Mouse (Mus musculus) intestine, embryonic 15.5 days (tissue): Measurements from ENCODE around the gene Dock4. TPM values are rescaled to one million over a fixed set of nuclear protein-coding genes. Genes with fewer than 3 reads are reported as not detected.
A peak's percentile ranks its signal among the peaks of the same experiment; 100 is the strongest.

Experiments
- ATAC-seq: fragments of 200-750 bp; cut with Nextera tagmentation; 2 replicates; pipeline ENCODE4 v1.8.0; 2017; ENCODE audit warnings: moderate TSS enrichment, moderate library complexity
- H3K27ac ChIP-seq: fragments of 300-500 bp; sonication (generic); 2 replicates; pipeline ENCODE4 v1.5.1; 2015; ENCODE audit warnings: mild to moderate bottlenecking, inconsistent platforms
- H3K27me3 ChIP-seq: fragments of 300-500 bp; sonication (generic); replicated peaks from 2 replicates; pipeline ENCODE4 v1.6.1; 2015; ENCODE audit warnings: inconsistent platforms
- H3K36me3 ChIP-seq: fragments of 300-500 bp; sonication (generic); 2 replicates; pipeline ENCODE4 v1.6.1; 2015; ENCODE audit warnings: inconsistent platforms
- H3K4me1 ChIP-seq: fragments of 300-500 bp; sonication (generic); replicated peaks from 2 replicates; pipeline ENCODE4 v1.6.1; 2015; ENCODE audit warnings: inconsistent platforms
- H3K4me2 ChIP-seq: fragments of 300-500 bp; sonication (generic); replicated peaks from 2 replicates; pipeline ENCODE4 v1.6.1; 2015; ENCODE audit warnings: mild to moderate bottlenecking, inconsistent platforms
- H3K4me3 ChIP-seq: fragments of 300-500 bp; sonication (generic); replicated peaks from 2 replicates; pipeline ENCODE4 v1.5.1; 2015; ENCODE audit warnings: inconsistent platforms
- H3K9ac ChIP-seq: fragments of 300-500 bp; sonication (generic); 2 replicates; pipeline ENCODE4 v1.6.1; 2015; ENCODE audit warnings: inconsistent platforms
- H3K9me3 ChIP-seq: fragments of 300-500 bp; sonication (generic); 2 replicates; pipeline ENCODE4 v1.6.1; 2016; ENCODE audit warnings: inconsistent platforms
- WGBS: fragments of 180-500 bp; shearing (Covaris S2); methylation state at CpG from one replicate; pipeline ENCODE4 v1.1.7; 2015; 5-methylcytosine and 5-hydroxymethylcytosine counted together
- polyA plus RNA-seq: library from polyadenylated mRNA; unstranded; fragments of >200 nt; fragmentation: Nextera tagmentation; extraction: Ambion mirVana; gene quantifications from 2 replicates; pipeline ENCODE4 v1.2.1, GENCODE M21; 2015

Dock4 gene
- polyA plus RNA-seq, 1 experiment from 2014 or later: 5.7 TPM

- no peak overlapping the region for H3K27ac ChIP-seq
- H3K4me2 ChIP-seq: no peak overlapping the region
- H3K9me3 ChIP-seq: no peaks in the 10 kb centered on the region
- no peak overlapping the region for H3K4me3 ChIP-seq
- 0 out of 2 replicates have a peak, but pooled peaks cover 3% of the 10 kb centered on the region for H3K4me1 ChIP-seq
- no peaks in the 10 kb centered on the region for H3K36me3 ChIP-seq
- no peak for ATAC-seq
- 89% methylated on average over 4 of the region's 4 CpGs for WGBS
- no peaks in the 10 kb centered on the region for H3K27me3 ChIP-seq
- H3K9ac ChIP-seq: no peak overlapping the region
Observed at GRCm38 (mm10) chr12:40698330-40698729, 252.6 kb downstream of the Dock4 start.

DNA sequence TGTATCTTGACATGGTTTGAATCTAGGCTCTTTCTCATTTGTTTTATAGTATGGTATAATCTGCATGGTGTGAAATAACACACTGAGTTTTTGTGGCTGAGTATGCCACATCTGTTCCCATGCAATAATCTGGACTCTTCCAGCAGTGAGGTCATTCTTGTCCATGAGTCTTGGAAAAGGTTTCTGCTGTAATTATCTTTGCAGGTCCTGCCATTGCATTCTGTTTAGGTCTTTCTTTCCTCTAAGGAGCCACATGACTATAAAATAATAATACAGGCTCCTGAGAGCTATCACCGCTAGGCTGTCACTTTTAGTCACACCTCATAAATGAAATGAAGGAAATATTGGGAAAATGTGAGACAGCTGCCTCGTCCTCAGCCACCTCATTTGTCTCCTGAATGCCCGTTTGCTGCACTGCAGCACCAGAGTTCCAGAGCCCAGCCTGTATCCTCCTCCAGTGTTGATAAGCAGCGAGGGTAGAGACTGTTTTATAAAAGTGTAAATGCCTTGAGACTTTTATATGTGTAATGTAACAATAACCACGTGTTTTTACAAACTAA, 256.6 kb downstream of the Dock4 start:
- Histone ChIP-seq H3K4me2 (no peak overlapping the region), H3K4me3 (no peak overlapping the region), H3K9me3 (no peaks in the 10 kb centered on the region), H3K36me3 (no peaks in the 10 kb centered on the region), H3K4me1 (no peaks in the 10 kb centered on the region), H3K27me3 (no peaks in the 10 kb centered on the region), H3K9ac (no peak overlapping the region), H3K27ac (no peak overlapping the region)
- 81% methylated on average over 5 of the region's 5 CpGs for WGBS
- ATAC-seq: no peak

DNA sequence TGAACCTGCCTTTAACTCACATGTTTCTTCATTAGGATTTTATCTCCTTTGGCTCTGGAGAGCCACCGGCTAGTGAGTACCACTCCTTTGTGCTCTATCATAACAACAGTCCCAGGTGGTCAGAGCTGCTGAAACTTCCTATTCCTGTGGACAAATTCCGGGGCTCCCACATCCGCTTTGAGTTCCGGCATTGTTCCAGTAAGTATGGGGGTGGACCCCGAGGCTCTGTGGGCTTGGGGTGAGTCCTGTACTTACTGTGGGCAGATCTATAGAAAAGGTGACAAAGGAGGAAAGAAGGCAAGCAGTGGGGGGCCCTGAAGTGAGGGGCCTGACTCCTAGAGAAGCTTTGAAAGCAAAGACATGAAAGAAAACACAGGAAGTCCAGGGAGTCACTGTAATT, 258.5 kb downstream of the Dock4 start:
- 73% methylated on average over 5 of the region's 5 CpGs for WGBS
- Histone ChIP-seq H3K9ac (no peak overlapping the region), H3K27me3 (no peaks in the 10 kb centered on the region), H3K36me3 (no peaks in the 10 kb centered on the region), H3K9me3 (no peaks in the 10 kb centered on the region), H3K27ac (no peak overlapping the region), H3K4me2 (no peak overlapping the region), H3K4me1 (no peaks in the 10 kb centered on the region), H3K4me3 (no peak overlapping the region)
- ATAC-seq: no peak

DNA sequence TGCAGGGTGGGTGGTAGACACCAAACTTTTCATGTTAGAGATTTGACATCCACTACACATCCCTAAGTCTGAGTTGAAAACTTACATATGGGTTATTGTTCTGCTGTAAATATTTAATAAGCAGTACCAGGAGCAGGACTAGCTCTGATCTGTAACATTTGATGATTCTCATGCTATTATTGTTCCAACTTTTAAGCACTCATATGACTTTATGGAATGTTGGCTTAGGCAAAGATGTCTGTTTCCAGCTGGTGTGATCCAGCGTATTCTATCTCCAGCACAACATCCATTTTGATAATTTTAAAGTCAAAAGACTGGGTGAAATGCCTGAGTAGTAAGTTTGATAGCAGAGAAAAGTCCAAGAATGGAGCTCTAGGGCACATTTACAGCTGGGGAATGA, 261.4 kb downstream of the Dock4 start:
- Histone ChIP-seq H3K4me2 (no peak overlapping the region), H3K9me3 (no peaks in the 10 kb centered on the region), H3K36me3 (no peaks in the 10 kb centered on the region), H3K27me3 (no peaks in the 10 kb centered on the region), H3K4me1 (no peaks in the 10 kb centered on the region), H3K4me3 (no peak overlapping the region), H3K9ac (no peak overlapping the region), H3K27ac (no peak overlapping the region)
- ATAC-seq: 0 out of 2 replicates have a peak, but pooled peaks have one; percentile 49
- WGBS: 63% methylated on average over 1 of the region's 1 CpGs

- H3K4me2 ChIP-seq: no peak overlapping the region
- ATAC-seq: no peak
- 74% methylated on average over 2 of the region's 2 CpGs for WGBS
Observed at GRCm38 (mm10) chr12:40709094-40709493, 263.3 kb downstream of the Dock4 start.

DNA sequence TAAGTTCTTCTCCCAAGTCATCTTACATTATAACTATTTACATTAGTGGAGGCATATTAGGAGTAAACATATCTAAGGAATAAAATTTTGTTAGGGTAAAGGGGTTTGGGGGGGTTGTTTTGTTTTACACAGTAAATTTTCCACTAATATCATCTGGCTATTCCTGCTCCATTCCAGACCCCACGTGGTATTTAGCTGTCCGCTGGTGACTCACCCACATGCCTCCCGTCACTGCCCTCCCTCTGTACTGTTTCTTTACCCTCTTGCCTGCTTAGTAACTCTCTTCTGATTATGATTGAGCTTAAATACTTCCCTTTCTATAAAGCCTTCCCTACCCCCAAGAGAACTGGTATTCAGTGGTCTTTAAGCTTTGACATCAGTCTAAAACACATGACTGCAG, 266.5 kb downstream of the Dock4 start:
- H3K9me3 ChIP-seq: no peaks in the 10 kb centered on the region
- no peak overlapping the region for H3K4me3 ChIP-seq
- H3K4me2 ChIP-seq: no peak overlapping the region
- no peaks in the 10 kb centered on the region for H3K36me3 ChIP-seq
- no peak overlapping the region for H3K9ac ChIP-seq
- no peak for ATAC-seq
- H3K27ac ChIP-seq: no peak overlapping the region
- H3K4me1 ChIP-seq: no peaks in the 10 kb centered on the region
- no peaks in the 10 kb centered on the region for H3K27me3 ChIP-seq
- WGBS: 61% methylated on average over 3 of the region's 3 CpGs

More at GRCm38 (mm10) chr12:40709094-40709493, 263.3 kb downstream of the Dock4 start:
- H3K36me3 ChIP-seq: no peaks in the 10 kb centered on the region
- no peaks in the 10 kb centered on the region for H3K4me1 ChIP-seq
- no peak overlapping the region for H3K9ac ChIP-seq
- no peaks in the 10 kb centered on the region for H3K9me3 ChIP-seq
- no peak overlapping the region for H3K4me3 ChIP-seq
- no peak overlapping the region for H3K27ac ChIP-seq
- no peaks in the 10 kb centered on the region for H3K27me3 ChIP-seq

- whole genome bisulfite sequencing: 70% methylated on average over 5 of the region's 5 CpGs
- no peak overlapping the region for H3K4me2 ChIP-seq
- H3K4me1 ChIP-seq: no peaks in the 10 kb centered on the region
- H3K9me3 ChIP-seq: no peaks in the 10 kb centered on the region
- H3K27me3 ChIP-seq: no peaks in the 10 kb centered on the region
- no peak overlapping the region for H3K27ac ChIP-seq
- H3K9ac ChIP-seq: no peak overlapping the region
- no peak for ATAC-seq
- H3K4me3 ChIP-seq: no peak overlapping the region
- H3K36me3 ChIP-seq: no peaks in the 10 kb centered on the region
Observed at GRCm38 (mm10) chr12:40714288-40714687, 268.5 kb downstream of the Dock4 start.

DNA sequence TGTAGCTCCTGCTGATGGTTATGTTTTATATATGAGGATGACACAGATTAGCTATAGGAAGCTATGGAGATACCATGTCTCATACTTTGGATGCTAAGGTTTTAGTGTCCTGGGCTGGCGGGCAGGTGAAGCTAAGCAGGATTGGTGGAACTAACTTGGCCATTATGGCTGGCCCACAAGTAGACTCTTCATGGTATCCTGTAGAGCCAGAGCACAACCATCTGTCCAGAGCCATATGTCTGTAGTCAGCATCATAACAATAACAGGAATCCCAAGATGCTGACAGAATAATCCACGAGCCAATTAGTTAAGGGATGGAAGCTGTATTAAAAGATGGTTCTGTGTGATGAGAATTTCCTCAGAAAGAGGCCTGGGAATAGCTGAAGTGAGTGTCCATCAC, 269.4 kb downstream of the Dock4 start:
- no peak overlapping the region for H3K9ac ChIP-seq
- no peak overlapping the region for H3K27ac ChIP-seq
- no peaks in the 10 kb centered on the region for H3K27me3 ChIP-seq
- no peak overlapping the region for H3K4me2 ChIP-seq
- no peaks in the 10 kb centered on the region for H3K9me3 ChIP-seq
- no peak for ATAC-seq
- H3K36me3 ChIP-seq: no peaks in the 10 kb centered on the region
- no peaks in the 10 kb centered on the region for H3K4me1 ChIP-seq
- no peak overlapping the region for H3K4me3 ChIP-seq
- 83% methylated on average over 2 of the region's 2 CpGs for WGBS

GRCm38 (mm10) chr12:40728373-40728772, 282.6 kb downstream of the Dock4 start:
- ATAC-seq: no peak
- no peaks in the 10 kb centered on the region for H3K4me1 ChIP-seq
- H3K27me3 ChIP-seq: no peaks in the 10 kb centered on the region
- H3K4me2 ChIP-seq: no peak overlapping the region
- 72% methylated on average over 2 of the region's 2 CpGs for WGBS
- H3K9ac ChIP-seq: no peak overlapping the region
- H3K9me3 ChIP-seq: no peaks in the 10 kb centered on the region
- no peak overlapping the region for H3K4me3 ChIP-seq
- H3K27ac ChIP-seq: no peak overlapping the region
- H3K36me3 ChIP-seq: no peaks in the 10 kb centered on the region

- Histone ChIP-seq H3K9me3 (no peaks in the 10 kb centered on the region), H3K27ac (no peak overlapping the region), H3K4me1 (no peaks in the 10 kb centered on the region), H3K27me3 (no peaks in the 10 kb centered on the region), H3K36me3 (no peaks in the 10 kb centered on the region), H3K9ac (no peak overlapping the region), H3K4me3 (no peak overlapping the region), H3K4me2 (no peak overlapping the region)
- WGBS: 76% methylated on average over 3 of the region's 3 CpGs
- no peak for ATAC-seq
Observed at GRCm38 (mm10) chr12:40730756-40731155, 285.0 kb downstream of the Dock4 start.

GRCm38 (mm10) chr12:40745501-40745900, 299.7 kb downstream of the Dock4 start:
- Histone ChIP-seq H3K27ac (no peak overlapping the region), H3K4me1 (no peaks in the 10 kb centered on the region), H3K4me3 (no peak overlapping the region), H3K9ac (no peak overlapping the region), H3K27me3 (no peaks in the 10 kb centered on the region), H3K36me3 (no peaks in the 10 kb centered on the region), H3K9me3 (no peaks in the 10 kb centered on the region), H3K4me2 (no peak overlapping the region)
- WGBS: 88% methylated on average over 7 of the region's 7 CpGs
- ATAC-seq: no peak

DNA sequence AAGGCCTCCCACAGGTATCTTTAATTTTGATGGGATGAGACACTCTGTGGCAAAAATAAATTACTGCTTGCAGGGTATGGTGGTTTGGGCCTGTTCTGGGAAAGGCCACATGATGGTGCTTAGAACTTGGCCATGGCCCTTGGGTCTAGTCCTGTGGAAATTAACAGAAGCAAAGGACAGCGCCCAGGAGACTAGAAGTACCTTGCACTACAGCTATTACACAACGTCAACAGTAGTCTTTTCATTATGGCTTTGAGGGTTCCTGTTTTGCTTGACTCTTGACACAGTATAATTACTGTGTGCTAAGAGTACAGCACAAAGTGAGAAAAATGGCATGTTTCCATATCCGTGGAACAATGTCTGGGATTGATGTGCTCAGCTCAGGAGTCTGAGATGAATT, 300.3 kb downstream of the Dock4 start:
- no peaks in the 10 kb centered on the region for H3K36me3 ChIP-seq
- H3K27me3 ChIP-seq: no peaks in the 10 kb centered on the region
- no peak overlapping the region for H3K27ac ChIP-seq
- H3K9ac ChIP-seq: no peak overlapping the region
- 87% methylated on average over 3 of the region's 3 CpGs for WGBS
- no peak overlapping the region for H3K4me2 ChIP-seq
- H3K4me3 ChIP-seq: no peak overlapping the region
- H3K9me3 ChIP-seq: no peaks in the 10 kb centered on the region
- H3K4me1 ChIP-seq: no peaks in the 10 kb centered on the region
- no peak for ATAC-seq

DNA sequence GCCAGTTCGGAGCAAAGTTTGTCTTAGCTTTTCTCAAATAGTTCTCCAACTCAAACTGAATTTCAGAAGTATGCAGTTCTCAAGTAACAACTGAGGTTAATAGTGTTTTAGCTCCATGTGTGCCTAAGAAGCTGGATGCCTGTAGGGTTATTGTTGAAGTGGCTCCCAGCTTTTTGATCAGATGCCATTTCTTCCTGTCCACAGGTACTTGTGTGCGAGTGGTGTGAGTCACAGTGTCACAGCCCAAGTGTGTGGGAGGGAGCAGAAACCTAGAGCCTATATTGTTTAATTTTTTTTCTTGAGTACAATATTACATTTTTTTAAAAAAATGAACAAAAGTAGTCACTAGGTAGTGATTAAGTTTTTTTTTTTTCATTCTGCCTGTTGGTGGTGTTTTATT, 313.5 kb downstream of the Dock4 start:
- Histone ChIP-seq H3K36me3 (no peaks in the 10 kb centered on the region), H3K4me1 (no peaks in the 10 kb centered on the region), H3K9me3 (no peaks in the 10 kb centered on the region), H3K9ac (no peak overlapping the region), H3K4me2 (no peak overlapping the region), H3K27me3 (no peaks in the 10 kb centered on the region), H3K4me3 (no peak overlapping the region), H3K27ac (no peak overlapping the region)
- WGBS: 95% methylated on average over 2 of the region's 2 CpGs
- ATAC-seq: no peak
